Mouse (Mus musculus) thymus, postnatal 4 days (tissue): ENCODE measurements around the gene Vps53.
"Not testable (repeated sequence)": the region's sequence is repeated elsewhere in the genome, so short reads cannot be mapped to it uniquely, and the experiment has no call there.

ENCODE experiments used
- DNase-seq: peaks from one replicate; pipeline ENCODE4 v3.0.0; 2021

The Vps53 gene

GRCm38 (mm10) chr11:76179495-76180145 is at the start of gene Vps53, which contains the start of gene Fam57a:
TSS of gene Vps53 (minus strand) at chr11:76179647.
TSS of gene Fam57a (plus strand) at chr11:76179671.
- peak; percentile 84 for DNase-seq

- DNase-seq, result no peak
Measured at GRCm38 (mm10) chr11:76225051-76225450, 45.6 kb upstream of the Vps53 start.

- DNase-seq, result no peak
Measured at GRCm38 (mm10) chr11:76224631-76225030, 45.2 kb upstream of the Vps53 start.

- peak; percentile 100 for DNase-seq
Measured at GRCm38 (mm10) chr11:76217390-76217800, 37.9 kb upstream of the Vps53 start, which contains the start of the genes Dbil5 and Gemin4. TSS of gene Dbil5 (plus strand) at chr11:76217608. TSS of gene Gemin4 (minus strand) at chr11:76217664.

GRCm38 (mm10) chr11:76216681-76217389 is 37.4 kb upstream of the Vps53 start:
- DNase-seq, result no peak

- no peak for DNase-seq
Measured at GRCm38 (mm10) chr11:76216049-76216540, 36.6 kb upstream of the Vps53 start.

GRCm38 (mm10) chr11:76215011-76215410 is 35.6 kb upstream of the Vps53 start:
- no peak for DNase-seq

GRCm38 (mm10) chr11:76213841-76214240 is 34.4 kb upstream of the Vps53 start:
- DNase-seq, result no peak

GRCm38 (mm10) chr11:76211595-76211994 is 32.1 kb upstream of the Vps53 start:
- DNase-seq, result not testable (repeated sequence)

GRCm38 (mm10) chr11:76210228-76210985 is 31.0 kb upstream of the Vps53 start:
- DNase-seq, result no peak

- no peak for DNase-seq
Measured at GRCm38 (mm10) chr11:76206793-76207192, 27.3 kb upstream of the Vps53 start.

GRCm38 (mm10) chr11:76201761-76202674 is 22.6 kb upstream of the Vps53 start:
- peak; percentile 56 for DNase-seq

- DNase-seq, result no peak
Measured at GRCm38 (mm10) chr11:76196977-76197469, 17.6 kb upstream of the Vps53 start.

GRCm38 (mm10) chr11:76196275-76196976 is 17.0 kb upstream of the Vps53 start:
- DNase-seq, result no peak

- no peak for DNase-seq
Measured at GRCm38 (mm10) chr11:76186908-76187307, 7.5 kb upstream of the Vps53 start.

GRCm38 (mm10) chr11:76183745-76184144 is 4.3 kb upstream of the Vps53 start:
- no peak for DNase-seq

GRCm38 (mm10) chr11:76180146-76180540 is 696 bp upstream of the Vps53 start:
- no peak for DNase-seq

- peak; percentile 25 for DNase-seq
Measured at GRCm38 (mm10) chr11:76178726-76179494, 537 bp downstream of the Vps53 start.

- no peak for DNase-seq
Measured at GRCm38 (mm10) chr11:76170207-76170606, 9.2 kb downstream of the Vps53 start.

- no peak for DNase-seq
Measured at GRCm38 (mm10) chr11:76168976-76169375, 10.5 kb downstream of the Vps53 start.
